Mouse (Mus musculus) neural tube, embryonic 14.5 days (tissue): ENCODE data around the gene Pcdh8. TPM values are rescaled to one million over a fixed set of nuclear protein-coding genes. Genes with fewer than 3 reads are reported as not detected.

Experiments
- ATAC-seq: fragments of 200-750 bp; cut with Nextera tagmentation; 2 replicates; pipeline ENCODE4 v1.8.0; 2017; ENCODE audit warnings: low read depth, mild to moderate bottlenecking, moderate TSS enrichment, moderate library complexity
- H3K27ac ChIP-seq: fragments of 300-500 bp; sonication (generic); 2 replicates; pipeline ENCODE4 v1.5.1; 2014; ENCODE audit warnings: low read depth, mild to moderate bottlenecking, control low read depth, low read length, moderate library complexity, mixed read lengths
- H3K27me3 ChIP-seq: fragments of 300-500 bp; sonication (generic); 2 replicates; pipeline ENCODE4 v1.6.1; 2014; ENCODE audit warnings: low read length; ENCODE audit not compliant: control insufficient read depth, insufficient read depth
- H3K36me3 ChIP-seq: fragments of 300-500 bp; sonication (generic); 2 replicates; pipeline ENCODE4 v1.6.1; 2014; ENCODE audit warnings: low read length, mixed read lengths; ENCODE audit not compliant: control insufficient read depth, insufficient read depth
- H3K4me1 ChIP-seq: fragments of 300-500 bp; sonication (generic); 2 replicates; pipeline ENCODE4 v1.6.1; 2014; ENCODE audit warnings: low read length; ENCODE audit not compliant: control insufficient read depth, insufficient read depth
- H3K4me2 ChIP-seq: fragments of 300-500 bp; sonication (generic); 2 replicates; pipeline ENCODE4 v1.6.1; 2014; ENCODE audit warnings: mild to moderate bottlenecking, low read depth, low read length, control low read depth
- H3K4me3 ChIP-seq: fragments of 300-500 bp; sonication (generic); 2 replicates; pipeline ENCODE4 v1.5.1; 2014; ENCODE audit warnings: low read depth, low read length, control low read depth, mixed read lengths
- H3K9ac ChIP-seq: fragments of 300-500 bp; sonication (generic); replicated peaks from 2 replicates; pipeline ENCODE4 v1.6.1; 2014; ENCODE audit warnings: low read depth, mild to moderate bottlenecking, control low read depth, low read length, mixed read lengths
- H3K9me3 ChIP-seq: fragments of 300-500 bp; sonication (generic); 2 replicates; pipeline ENCODE4 v1.6.1; 2016; ENCODE audit warnings: low read length; ENCODE audit not compliant: control insufficient read depth
- WGBS: fragments of 180-500 bp; shearing (Covaris S2); extraction: QIAGEN DNeasy Blood & Tissue Kit; methylation state at CpG from one replicate; pipeline ENCODE4 v1.1.7; 2014; 5-methylcytosine and 5-hydroxymethylcytosine counted together
- microRNA counts: library from miRNA; unstranded; fragments of <30 nt; microRNA quantifications from one replicate; lab custom pipeline; 2016
- microRNA-seq: library from miRNA; unstranded; fragments of <30 nt; microRNA quantifications from one replicate; pipeline ENCODE4, GENCODE M21; 2016
- polyA plus RNA-seq: library from polyadenylated mRNA; unstranded; fragments of >200 nt; fragmentation: Nextera tagmentation; extraction: Ambion mirVana; gene quantifications from 2 replicates; pipeline ENCODE4 v1.2.1, GENCODE M21; 2014

The Pcdh8 gene
- polyA plus RNA-seq, 1 experiment from 2014 or later: 32.5 TPM

DNA sequence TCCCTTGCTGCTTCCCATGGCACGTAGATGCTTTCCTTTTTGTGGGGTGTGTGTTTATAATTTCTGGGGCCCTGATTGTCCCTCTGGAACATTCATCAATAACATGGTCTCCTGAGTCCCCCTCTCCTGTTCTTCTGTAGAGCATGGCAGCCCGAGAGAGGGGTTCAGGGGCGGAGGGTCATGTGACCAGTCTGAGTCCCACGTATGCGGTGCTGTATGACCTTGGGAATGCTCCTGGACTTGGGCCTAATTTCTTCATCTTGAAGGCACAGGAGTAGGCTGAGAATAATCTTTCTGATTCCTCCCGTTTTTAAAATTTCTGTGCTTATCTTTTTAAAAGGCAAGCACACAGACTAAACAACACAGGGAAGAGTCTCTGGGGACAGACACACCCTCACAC, 37.6 kb downstream of the Pcdh8 start:
- H3K9me3 ChIP-seq: no peaks in the 10 kb centered on the region
- H3K9ac ChIP-seq: no peak overlapping the region
- H3K27ac ChIP-seq: no peak overlapping the region
- H3K27me3 ChIP-seq: no peaks in the 10 kb centered on the region
- no peaks in the 10 kb centered on the region for H3K4me1 ChIP-seq
- H3K4me2 ChIP-seq: no peak overlapping the region
- 64% methylated on average over 6 of the region's 6 CpGs for WGBS
- ATAC-seq: no peak
- no peak overlapping the region for H3K4me3 ChIP-seq
- H3K36me3 ChIP-seq: no peaks in the 10 kb centered on the region

DNA sequence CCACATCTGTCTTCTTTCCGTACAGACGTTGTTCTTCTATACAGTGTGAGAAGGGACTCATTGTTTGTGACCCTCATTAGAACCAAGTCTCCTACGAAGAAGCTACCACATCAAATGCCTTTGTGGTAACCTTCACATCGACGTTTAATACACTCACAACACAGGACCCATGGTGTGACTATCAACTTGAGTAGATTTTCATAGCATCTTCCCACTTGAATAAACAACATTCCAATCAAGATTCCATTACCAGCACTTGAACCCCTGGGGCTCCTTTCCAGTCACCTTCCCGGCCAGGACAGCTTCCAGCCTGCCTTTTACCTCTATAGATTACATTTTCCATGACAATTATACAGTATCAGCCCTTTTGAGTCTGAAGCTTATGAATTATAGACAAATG, 42.3 kb downstream of the Pcdh8 start:
- 65% methylated on average over 6 of the region's 6 CpGs for WGBS
- Histone ChIP-seq H3K4me3 (no peak overlapping the region), H3K27ac (no peak overlapping the region)

DNA sequence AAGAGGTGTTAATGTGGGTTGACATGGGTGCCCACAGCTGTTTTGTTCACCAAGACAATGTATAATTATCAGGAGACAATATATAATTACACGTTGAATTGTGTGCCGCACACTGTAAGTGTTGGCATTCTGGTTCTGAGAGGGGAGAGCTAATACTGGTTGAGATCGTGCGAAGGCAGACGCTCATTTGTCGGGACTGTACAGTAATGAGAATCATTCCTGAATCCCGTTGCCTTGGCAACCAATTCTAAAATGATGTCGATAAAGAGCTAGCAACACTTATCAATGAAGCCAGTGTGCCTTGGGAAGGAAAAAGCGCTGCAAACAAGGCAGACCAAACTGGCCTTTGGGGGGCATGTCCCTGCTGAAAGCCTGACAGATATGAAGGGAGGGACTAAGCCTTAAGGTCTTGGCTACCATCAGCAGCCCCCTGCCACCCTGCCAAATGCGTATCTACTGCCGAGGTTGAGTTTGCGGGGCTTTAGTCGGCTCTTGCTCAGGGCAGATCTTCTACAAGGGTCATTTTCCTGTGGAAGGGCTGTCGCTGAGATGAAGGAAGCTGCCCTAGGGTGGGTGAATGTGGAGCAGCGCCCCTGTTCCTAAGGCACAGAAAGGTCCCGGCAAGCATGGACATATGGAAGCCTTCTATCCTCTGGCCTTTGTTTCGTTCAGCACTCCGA, 47.0 kb downstream of the Pcdh8 start:
- Histone ChIP-seq H3K27me3 (no peaks in the 10 kb centered on the region), H3K4me1 (peaks cover 7% of the 10 kb centered on the region; the same call in 1 of the 2 replicates), H3K27ac (peak overlapping the region; percentile 66; the same call in 1 of the 2 replicates), H3K36me3 (no peaks in the 10 kb centered on the region), H3K9me3 (no peaks in the 10 kb centered on the region), H3K9ac (no peak overlapping the region), H3K4me2 (no peak overlapping the region), H3K4me3 (no peak overlapping the region)
- peak; percentile 85 for ATAC-seq
- WGBS: 52% methylated on average over 18 of the region's 18 CpGs

More for the DNA sequence above, 42.3 kb downstream of the Pcdh8 start:
- Histone ChIP-seq H3K9me3 (no peaks in the 10 kb centered on the region), H3K36me3 (no peaks in the 10 kb centered on the region), H3K9ac (no peak overlapping the region), H3K27me3 (no peaks in the 10 kb centered on the region), H3K4me1 (peaks cover 5% of the 10 kb centered on the region; the same call in 1 of the 2 replicates), H3K4me2 (no peak overlapping the region)
- ATAC-seq: no peak

DNA sequence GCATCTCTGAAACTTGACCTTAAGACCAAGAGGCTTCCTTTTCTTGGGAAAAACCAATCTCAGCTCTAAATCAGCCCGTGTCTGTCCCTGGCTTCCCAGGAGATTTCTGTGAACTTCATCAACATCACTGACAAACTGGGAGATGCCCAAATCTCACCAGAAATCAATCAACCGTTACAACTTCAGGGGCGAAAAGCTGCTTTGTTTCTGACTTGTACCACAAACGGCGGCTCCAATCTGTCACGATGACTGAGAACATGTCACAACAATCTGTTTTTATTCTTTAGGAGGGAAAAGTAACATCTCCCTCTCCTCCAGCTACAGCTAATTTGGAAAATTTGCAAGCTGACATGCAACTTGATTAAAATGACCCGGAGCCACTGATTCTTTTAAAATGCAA, 48.9 kb downstream of the Pcdh8 start:
- H3K9me3 ChIP-seq: no peaks in the 10 kb centered on the region
- no peak for ATAC-seq
- H3K27ac ChIP-seq: no peak overlapping the region
- 44% methylated on average over 7 of the region's 7 CpGs for WGBS
- no peaks in the 10 kb centered on the region for H3K27me3 ChIP-seq
- no peak overlapping the region for H3K4me2 ChIP-seq
- no peak overlapping the region for H3K9ac ChIP-seq
- H3K36me3 ChIP-seq: no peaks in the 10 kb centered on the region
- H3K4me3 ChIP-seq: no peak overlapping the region
- H3K4me1 ChIP-seq: peaks cover 7% of the 10 kb centered on the region; the same call in 1 of the 2 replicates

MicroRNAs within 50 kb of the gene (microRNA counts, 519-probe panel; counts per million panel counts)
- not detected for microRNA mmu-miR-759 (lab: Ali Mortazavi, UCI)

Small RNA genes lying within 50 kb of the gene (microRNA-seq; reads per million reads assigned to microRNA genes)
- not detected for gene Mir759

Other genes with a start within 250 kb of the Pcdh8 start
- 91.7 and 117 TPM in 2 replicates for gene Sugt1, start 183.6 kb downstream of the Pcdh8 start, polyA plus RNA-seq
- 1.5 and 13.4 TPM in 2 replicates for gene Cnmd, start 109.1 kb downstream of the Pcdh8 start, polyA plus RNA-seq
- gene Olfm4, start 212.8 kb upstream of the Pcdh8 start, polyA plus RNA-seq: 0.91 and 1.1 TPM in 2 replicates